Mouse (Mus musculus): Measurements from ENCODE around the gene Galnt18.

Galnt18 gene

GRCm38 (mm10) chr7:111779504-111780242 is at the start of gene Galnt18:
Gene Galnt18 (minus strand): TSS chr7:111779977.
- DNase-seq: peak; percentile 81

- no peak for DNase-seq
These were observed 47.6 kb upstream of the Galnt18 start for GRCm38 (mm10) chr7:111827337-111827736.

- DNase-seq: no peak
These were observed 33.3 kb upstream of the Galnt18 start for GRCm38 (mm10) chr7:111813093-111813492.

GRCm38 (mm10) chr7:111811036-111811435 is 31.3 kb upstream of the Galnt18 start:
- no peak for DNase-seq

- no peak for DNase-seq
These were observed 30.0 kb upstream of the Galnt18 start for GRCm38 (mm10) chr7:111809796-111810195.

- DNase-seq: no peak
These were observed 26.3 kb upstream of the Galnt18 start for GRCm38 (mm10) chr7:111806083-111806482.

- DNase-seq: no peak
These were observed 24.9 kb upstream of the Galnt18 start for GRCm38 (mm10) chr7:111804646-111805045.

- DNase-seq: no peak
These were observed 21.0 kb upstream of the Galnt18 start for GRCm38 (mm10) chr7:111800785-111801184.

- DNase-seq: no peak
These were observed 20.3 kb upstream of the Galnt18 start for GRCm38 (mm10) chr7:111800120-111800519.

- DNase-seq: no peak
These were observed 19.2 kb upstream of the Galnt18 start for GRCm38 (mm10) chr7:111799021-111799420.

GRCm38 (mm10) chr7:111797337-111798010 is 17.7 kb upstream of the Galnt18 start:
- no peak for DNase-seq

- DNase-seq: no peak
These were observed 15.3 kb upstream of the Galnt18 start for GRCm38 (mm10) chr7:111795059-111795458.

GRCm38 (mm10) chr7:111792154-111792553 is 12.4 kb upstream of the Galnt18 start:
- DNase-seq: no peak

- no peak for DNase-seq
These were observed 11.6 kb upstream of the Galnt18 start for GRCm38 (mm10) chr7:111791347-111791746.

- DNase-seq: no peak
These were observed 8.1 kb upstream of the Galnt18 start for GRCm38 (mm10) chr7:111787921-111788320.

GRCm38 (mm10) chr7:111785478-111785877 is 5.7 kb upstream of the Galnt18 start:
- DNase-seq: no peak

- DNase-seq: peak; percentile 56
These were observed 2.3 kb upstream of the Galnt18 start for GRCm38 (mm10) chr7:111782126-111782525.

GRCm38 (mm10) chr7:111781316-111781715 is 1.5 kb upstream of the Galnt18 start:
- DNase-seq: no peak

- DNase-seq: no peak
These were observed 831 bp downstream of the Galnt18 start for GRCm38 (mm10) chr7:111778789-111779503.

GRCm38 (mm10) chr7:111778212-111778611 is 1.6 kb downstream of the Galnt18 start:
- no peak for DNase-seq

- DNase-seq: no peak
These were observed 2.6 kb downstream of the Galnt18 start for GRCm38 (mm10) chr7:111777186-111777585.

GRCm38 (mm10) chr7:111776160-111776559 is 3.6 kb downstream of the Galnt18 start:
- no peak for DNase-seq

GRCm38 (mm10) chr7:111772398-111772797 is 7.4 kb downstream of the Galnt18 start:
- DNase-seq: no peak

Measured in liver (tissue).